Mouse (Mus musculus) embryonic facial prominence, embryonic 15.5 days (tissue): ENCODE results near the gene Lfng. TPM values are rescaled to one million over a fixed set of nuclear protein-coding genes. Genes with fewer than 3 reads are reported as not detected.

Experiments
- polyA plus RNA-seq: library from polyadenylated mRNA; unstranded; fragments of >200 nt; fragmentation: Nextera tagmentation; extraction: Ambion mirVana; gene quantifications from 2 replicates; pipeline ENCODE4 v1.2.1, GENCODE M21; 2015

Gene Lfng
- polyA plus RNA-seq, 1 experiment from 2014 or later, result 31.8 TPM

Other genes starting within 250 kb of the Lfng start
- 21.2 and 23.3 TPM in 2 replicates for gene Snx8, start 218.1 kb upstream of the Lfng start, polyA plus RNA-seq
- gene Eif3b, start 188.0 kb upstream of the Lfng start, polyA plus RNA-seq, result 126 and 130 TPM in 2 replicates
- 0.20 and 0.47 TPM in 2 replicates for gene Gm4869, start 161.7 kb upstream of the Lfng start, polyA plus RNA-seq
- 28.9 and 30.6 TPM in 2 replicates for gene Chst12, start 101.8 kb upstream of the Lfng start, polyA plus RNA-seq
- gene Grifin, start 42.2 kb upstream of the Lfng start, polyA plus RNA-seq, result not detected in 2 replicates
- gene Ttyh3, start 41.7 kb downstream of the Lfng start, polyA plus RNA-seq, result 42.3 and 43.7 TPM in 2 replicates
- 24.6 and 28.2 TPM in 2 replicates for gene Iqce, start 95.1 kb downstream of the Lfng start, polyA plus RNA-seq
- gene Brat1, start 97.7 kb downstream of the Lfng start, polyA plus RNA-seq, result 24.2 and 26.0 TPM in 2 replicates
- 0.79 and 1.5 TPM in 2 replicates for gene Amz1, start 116.8 kb downstream of the Lfng start, polyA plus RNA-seq
- 24.6 and 35.3 TPM in 2 replicates for gene Gna12, start 223.1 kb downstream of the Lfng start, polyA plus RNA-seq